Mouse (Mus musculus): ENCODE results near the gene Ephb1.

The Ephb1 gene

GRCm38 (mm10) chr9:102155876-102156275, 198.6 kb downstream of the Ephb1 start:
- no peak for DNase-seq (ENCODE audit: low read depth, low spot score)

- no peak for DNase-seq (ENCODE audit: low read depth, low spot score)
Observed at GRCm38 (mm10) chr9:102139181-102139580, 215.3 kb downstream of the Ephb1 start.

- DNase-seq (ENCODE audit: low read depth, low spot score), result no peak
Observed at GRCm38 (mm10) chr9:102138671-102139070, 215.8 kb downstream of the Ephb1 start.

- DNase-seq (ENCODE audit: low read depth, low spot score), result no peak
Observed at GRCm38 (mm10) chr9:102138187-102138586, 216.3 kb downstream of the Ephb1 start.

- no peak for DNase-seq (ENCODE audit: low read depth, low spot score)
Observed at GRCm38 (mm10) chr9:102130506-102130905, 224.0 kb downstream of the Ephb1 start.

GRCm38 (mm10) chr9:102126510-102126909, 228.0 kb downstream of the Ephb1 start:
- no peak for DNase-seq (ENCODE audit: low read depth, low spot score)

- no peak for DNase-seq (ENCODE audit: low read depth, low spot score)
Observed at GRCm38 (mm10) chr9:102122880-102123453, 231.5 kb downstream of the Ephb1 start.

- no peak for DNase-seq (ENCODE audit: low read depth, low spot score)
Observed at GRCm38 (mm10) chr9:102119422-102119821, 235.1 kb downstream of the Ephb1 start.

- no peak for DNase-seq (ENCODE audit: low read depth, low spot score)
Observed at GRCm38 (mm10) chr9:102115326-102115725, 239.2 kb downstream of the Ephb1 start.

- no peak for DNase-seq (ENCODE audit: low read depth, low spot score)
Observed at GRCm38 (mm10) chr9:102111471-102111870, 243.0 kb downstream of the Ephb1 start.

- DNase-seq (ENCODE audit: low read depth, low spot score), result no peak
Observed at GRCm38 (mm10) chr9:102107978-102108377, 246.5 kb downstream of the Ephb1 start.

GRCm38 (mm10) chr9:102107213-102107612, 247.3 kb downstream of the Ephb1 start:
- DNase-seq (ENCODE audit: low read depth, low spot score), result no peak

- DNase-seq (ENCODE audit: low read depth, low spot score), result no peak
Observed at GRCm38 (mm10) chr9:102096825-102097224, 257.7 kb downstream of the Ephb1 start.

GRCm38 (mm10) chr9:102088598-102088997, 265.9 kb downstream of the Ephb1 start:
- no peak for DNase-seq (ENCODE audit: low read depth, low spot score)

- DNase-seq (ENCODE audit: low read depth, low spot score), result no peak
Observed at GRCm38 (mm10) chr9:102086053-102086706, 268.3 kb downstream of the Ephb1 start.

- DNase-seq (ENCODE audit: low read depth, low spot score), result no peak
Observed at GRCm38 (mm10) chr9:102085477-102085876, 269.0 kb downstream of the Ephb1 start.

GRCm38 (mm10) chr9:102080934-102081333, 273.6 kb downstream of the Ephb1 start:
- no peak for DNase-seq (ENCODE audit: low read depth, low spot score)

- DNase-seq (ENCODE audit: low read depth, low spot score), result no peak
Observed at GRCm38 (mm10) chr9:102079151-102079550, 275.3 kb downstream of the Ephb1 start.

GRCm38 (mm10) chr9:102078238-102078637, 276.3 kb downstream of the Ephb1 start:
- DNase-seq (ENCODE audit: low read depth, low spot score), result no peak

GRCm38 (mm10) chr9:102075539-102075938, 279.0 kb downstream of the Ephb1 start:
- no peak for DNase-seq (ENCODE audit: low read depth, low spot score)

- no peak for DNase-seq (ENCODE audit: low read depth, low spot score)
Observed at GRCm38 (mm10) chr9:102073404-102073803, 281.1 kb downstream of the Ephb1 start.

- DNase-seq (ENCODE audit: low read depth, low spot score), result no peak
Observed at GRCm38 (mm10) chr9:102069151-102069882, 285.2 kb downstream of the Ephb1 start.

- no peak for DNase-seq (ENCODE audit: low read depth, low spot score)
Observed at GRCm38 (mm10) chr9:102066601-102067000, 287.9 kb downstream of the Ephb1 start.
